29 mouse cellular contexts compared by ENCODE assay signal in the genomic region with DNA sequence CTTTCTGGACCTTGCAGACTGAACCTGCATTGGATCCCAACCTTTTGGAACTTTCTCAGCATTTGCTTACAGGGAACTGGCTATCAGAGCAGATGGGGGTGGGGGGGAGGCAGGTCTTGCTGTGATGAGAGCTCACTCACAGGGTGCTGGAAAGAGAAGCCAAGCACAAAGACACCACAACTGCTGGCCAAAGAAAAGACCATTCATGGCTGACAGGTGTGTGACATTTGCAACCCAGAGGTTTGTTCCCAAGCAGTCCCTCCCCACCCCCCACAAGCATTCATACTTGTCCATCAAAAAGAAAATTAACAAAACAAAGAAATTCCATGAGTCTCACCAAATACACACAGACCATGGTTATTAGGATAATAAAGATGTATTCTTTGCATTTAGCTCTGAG.
"Had no signal": no experiment of that assay in that cellular context is flagged by ENCODE, and none has a peak within 500 bp of the region (broad histone marks: within the 10 kb centered on the region; RNA-seq: fewer than 3 reads in every experiment).

No protein-coding gene starts in this region.

- H3K4me3 ChIP-seq: left cerebral cortex, adult 2 months; limb, embryonic 10.5 days; limb, embryonic 12.5 days; limb, embryonic 13.5 days; limb, embryonic 15.5 days; liver, embryonic 12.5 days; liver, embryonic 13.5 days; liver, embryonic 15.5 days; lung, embryonic 15.5 days; megakaryocyte, embryonic 14.5 days; midbrain, embryonic 10.5 days; midbrain, embryonic 12.5 days; midbrain, embryonic 13.5 days; midbrain, embryonic 15.5 days had no signal

- H3K27ac ChIP-seq: left cerebral cortex, adult 2 months; limb, embryonic 10.5 days; limb, embryonic 12.5 days; limb, embryonic 13.5 days; limb, embryonic 15.5 days; liver, embryonic 12.5 days; liver, embryonic 13.5 days; liver, embryonic 14.5 days; liver, embryonic 15.5 days; lung, embryonic 15.5 days; macrophage; midbrain, embryonic 10.5 days; midbrain, embryonic 12.5 days; midbrain, embryonic 13.5 days; midbrain, embryonic 15.5 days had no signal

- H3K36me3 ChIP-seq: limb, embryonic 10.5 days; limb, embryonic 12.5 days; limb, embryonic 13.5 days; limb, embryonic 15.5 days; liver, embryonic 12.5 days; liver, embryonic 13.5 days; liver, embryonic 15.5 days; lung, embryonic 15.5 days; midbrain, embryonic 10.5 days; midbrain, embryonic 12.5 days; midbrain, embryonic 13.5 days; midbrain, embryonic 15.5 days had no signal

- H3K9me3 ChIP-seq: limb, embryonic 10.5 days; limb, embryonic 12.5 days; limb, embryonic 13.5 days; limb, embryonic 15.5 days; liver, embryonic 12.5 days; liver, embryonic 13.5 days; liver, embryonic 15.5 days; lung, embryonic 15.5 days; megakaryocyte, embryonic 14.5 days; midbrain, embryonic 10.5 days; midbrain, embryonic 12.5 days; midbrain, embryonic 13.5 days; midbrain, embryonic 15.5 days had no signal

- ATAC-seq: liver, embryonic 12.5 days; liver, postnatal 0 days; lung, postnatal 0 days; midbrain, embryonic 13.5 days; midbrain, embryonic 15.5 days; midbrain, embryonic 16.5 days had no signal

- H3K27me3 ChIP-seq: limb, embryonic 12.5 days; limb, embryonic 13.5 days; limb, embryonic 15.5 days; liver, embryonic 12.5 days; liver, embryonic 13.5 days; liver, embryonic 15.5 days; lung, embryonic 15.5 days; megakaryocyte, embryonic 14.5 days; midbrain, embryonic 12.5 days; midbrain, embryonic 13.5 days; midbrain, embryonic 15.5 days had no signal

- H3K4me2 ChIP-seq: limb, embryonic 12.5 days; limb, embryonic 13.5 days; limb, embryonic 15.5 days; liver, embryonic 11.5 days; liver, embryonic 12.5 days; liver, embryonic 13.5 days; liver, embryonic 15.5 days; lung, embryonic 14.5 days; lung, embryonic 15.5 days; midbrain, embryonic 11.5 days; midbrain, embryonic 12.5 days; midbrain, embryonic 13.5 days; midbrain, embryonic 15.5 days had no signal

- H3K9ac ChIP-seq: limb, embryonic 12.5 days; limb, embryonic 13.5 days; limb, embryonic 15.5 days; liver, embryonic 12.5 days; liver, embryonic 13.5 days; liver, embryonic 14.5 days; liver, embryonic 15.5 days; liver, postnatal 0 days; lung, embryonic 14.5 days; lung, embryonic 15.5 days; midbrain, embryonic 12.5 days; midbrain, embryonic 13.5 days; midbrain, embryonic 15.5 days had no signal

- H3K4me1 ChIP-seq: limb, embryonic 10.5 days; limb, embryonic 12.5 days; midbrain, embryonic 10.5 days; midbrain, embryonic 12.5 days; midbrain, embryonic 13.5 days; midbrain, embryonic 15.5 days had no signal

- DNase-seq: left cerebral cortex, postnatal 4 days; liver; liver, embryonic 13.5 days; liver, postnatal 0 days; lung, adult 2 months; lung, embryonic 14.5 days; lung, postnatal 10 days; lung, postnatal 14 days; lung, postnatal 4 days; midbrain, embryonic 14.5 days had no signal
